Mouse (Mus musculus) neutrophil, adult 5-6 weeks (primary cell): ENCODE measurements at regions not wholly inside any gene's neighbourhood (a gene's known extent, or its start where the extent isn't known, plus 50 kb on each side); places are given as distances from the start of the nearest gene placed in this dataset.
A peak's percentile ranks its signal among the peaks of the same experiment; 100 is the strongest.

Experiments
- ATAC-seq: fragments of 151-379, 151-347 bp; 2 replicates; pipeline ENCODE4 v1.8.0; 2017; ENCODE audit warnings: mild to moderate bottlenecking, moderate TSS enrichment; ENCODE audit not compliant: insufficient number of reproducible peaks, poor library complexity, low FRiP score, severe bottlenecking; ENCODE audit errors: extremely low read depth

DNA sequence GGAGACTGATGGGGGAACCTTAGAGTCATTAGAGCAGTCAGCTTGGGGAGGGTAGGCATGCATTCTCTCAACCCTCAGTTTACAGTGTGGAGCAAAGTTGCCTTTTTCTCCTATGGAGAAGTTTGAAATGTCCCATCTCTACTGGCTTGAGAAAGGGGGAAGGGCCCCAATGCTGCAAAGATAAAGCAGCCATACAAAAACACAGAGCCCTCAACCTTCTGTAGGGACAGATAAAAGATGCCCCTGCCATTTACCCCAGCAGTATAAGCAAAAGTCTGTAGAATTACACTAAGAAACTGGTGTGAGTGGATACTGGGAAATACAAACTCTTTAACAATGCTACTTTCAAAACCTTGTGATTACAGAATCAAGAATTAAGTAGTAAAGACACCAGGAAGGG, 71.9 kb upstream of the Tmem215 start:
- no peak for ATAC-seq

DNA sequence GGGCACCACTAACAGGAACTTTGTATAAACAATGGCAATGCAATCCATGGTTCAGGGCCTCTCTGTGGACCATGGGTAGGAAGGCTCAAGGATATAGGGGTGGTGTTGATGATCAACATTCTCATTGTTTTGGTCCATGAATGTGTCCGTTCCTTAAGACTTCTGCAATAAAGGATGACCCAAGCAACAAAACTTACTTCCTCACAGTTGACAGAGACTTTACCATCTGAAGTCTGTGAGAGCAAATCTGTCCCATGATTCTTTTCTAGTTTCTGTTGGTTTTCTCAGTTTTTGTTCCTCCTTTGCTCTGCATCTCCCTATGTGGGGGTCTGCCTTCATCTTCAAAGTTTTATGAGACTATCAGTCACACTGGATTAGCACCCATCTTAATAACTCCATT, 81.8 kb upstream of the Tmem215 start:
- no peak for ATAC-seq

GRCm38 (mm10) chr4:40385284-40385683, 86.7 kb upstream of the Tmem215 start:
- ATAC-seq: no peak

GRCm38 (mm10) chr4:40384704-40385103, 87.3 kb upstream of the Tmem215 start:
- ATAC-seq: no peak

DNA sequence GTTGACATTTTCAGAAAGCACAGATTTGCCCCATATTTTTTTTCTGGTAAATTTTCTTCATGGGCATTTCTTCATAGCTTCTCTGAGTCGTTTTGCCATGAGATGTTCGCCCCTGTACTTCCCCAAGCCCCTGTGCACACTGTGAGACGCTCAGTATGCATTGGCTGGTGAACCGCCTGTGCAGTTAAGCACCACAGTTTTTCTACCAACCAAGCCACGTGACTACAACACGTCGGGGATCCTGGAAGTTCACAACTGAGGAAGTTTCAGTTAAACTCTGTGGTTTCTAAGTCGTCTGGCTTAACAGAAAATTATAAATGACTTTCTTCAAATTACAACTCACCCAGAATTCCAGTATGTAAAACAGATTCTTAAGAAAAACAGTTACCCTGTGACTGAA, 91.7 kb upstream of the Tmem215 start:
- no peak for ATAC-seq

DNA sequence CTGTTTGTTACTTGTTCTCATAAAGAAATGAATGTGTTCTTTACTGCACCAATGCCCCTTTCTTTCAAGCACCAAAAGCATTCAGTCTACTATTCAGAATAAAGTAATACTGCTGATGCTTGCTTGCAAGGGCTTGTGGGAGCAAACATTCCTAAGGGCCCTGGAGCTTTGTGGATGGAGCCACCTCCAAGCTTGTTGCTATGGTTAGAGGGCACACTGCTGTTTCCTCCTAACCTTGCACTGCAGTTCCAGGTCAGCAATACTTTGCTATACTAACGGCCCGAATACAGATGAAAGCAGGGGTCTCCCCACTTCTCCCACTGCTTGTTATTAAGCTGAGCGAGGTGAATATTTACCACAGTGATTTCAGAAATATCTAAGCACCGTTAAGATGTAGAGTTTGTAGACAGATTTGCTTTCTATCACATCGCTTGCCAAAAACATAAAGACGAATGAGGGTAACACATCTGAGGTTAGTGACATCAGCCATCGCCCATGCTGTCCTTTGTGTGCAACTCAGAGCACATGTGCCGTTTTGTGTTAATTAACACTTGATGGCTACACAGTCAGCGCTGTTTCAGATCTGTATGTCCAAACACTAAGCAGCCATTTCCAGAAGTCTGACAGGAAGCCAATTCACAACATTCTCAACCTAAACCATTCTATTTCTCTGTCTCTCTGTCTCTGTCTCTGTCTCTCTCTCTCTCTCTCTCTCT, 96.4 kb upstream of the Ndufb6 start:
- no peak for ATAC-seq

DNA sequence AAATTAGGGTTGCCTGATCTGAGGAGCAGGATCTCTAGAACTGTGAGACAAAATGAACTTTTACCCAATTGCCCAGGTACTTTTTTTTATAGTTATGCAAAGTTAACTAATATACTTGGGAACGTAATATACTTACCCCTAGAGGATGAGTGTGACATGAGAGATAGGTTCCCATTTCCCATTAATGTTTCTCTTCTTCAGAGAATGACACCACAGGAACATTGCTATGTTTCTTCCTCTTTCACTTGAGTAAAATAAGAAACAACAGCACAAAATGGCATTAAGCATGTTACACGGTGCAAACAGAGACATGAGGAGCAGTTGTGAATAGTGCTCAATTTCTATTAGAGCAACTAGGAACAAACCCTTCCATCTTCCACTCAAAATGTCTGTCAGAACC, 95.0 kb upstream of the Ndufb6 start:
- no peak for ATAC-seq

DNA sequence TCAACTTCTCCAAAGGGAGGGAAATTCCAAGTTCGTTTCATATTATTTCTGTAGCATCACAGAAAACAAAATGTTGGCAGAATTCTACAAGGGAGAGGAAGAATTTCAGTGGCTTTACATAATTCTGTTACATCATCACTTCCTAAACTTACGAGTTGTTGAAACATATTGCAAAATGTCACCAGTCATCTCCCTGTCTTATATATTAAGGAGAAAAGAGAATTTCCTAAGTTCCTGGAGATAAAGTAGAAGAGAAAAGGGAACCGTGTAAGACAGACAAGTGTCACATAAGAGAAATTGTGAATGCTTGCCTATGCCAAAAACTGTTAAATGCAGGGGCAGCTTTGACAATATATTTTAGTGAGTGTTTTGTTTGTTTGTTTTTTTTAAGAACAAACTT, 85.1 kb upstream of the Ndufb6 start:
- ATAC-seq: no peak

DNA sequence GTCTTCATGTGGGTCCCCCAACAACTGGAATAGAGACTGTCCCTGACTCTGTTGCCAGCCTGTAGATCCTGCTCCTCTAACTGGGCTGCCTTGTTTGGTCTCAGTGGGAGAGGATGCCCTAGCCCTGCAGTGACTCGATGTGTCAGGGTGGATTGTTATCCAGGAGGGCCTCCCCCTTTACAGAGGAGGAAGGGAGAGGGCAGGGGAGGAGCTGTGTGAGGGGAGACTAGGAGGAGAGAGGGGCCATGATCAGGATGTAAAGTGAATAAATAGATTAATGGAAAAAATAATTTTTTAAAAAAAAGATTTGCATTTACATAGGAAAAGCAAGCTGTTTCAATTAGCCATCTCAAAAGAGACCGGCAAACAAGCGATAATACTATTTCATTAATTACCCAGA, 80.1 kb upstream of the Ndufb6 start:
- no peak for ATAC-seq

GRCm38 (mm10) chr4:40357088-40357853, 78.0 kb upstream of the Ndufb6 start:
- ATAC-seq: no peak

DNA sequence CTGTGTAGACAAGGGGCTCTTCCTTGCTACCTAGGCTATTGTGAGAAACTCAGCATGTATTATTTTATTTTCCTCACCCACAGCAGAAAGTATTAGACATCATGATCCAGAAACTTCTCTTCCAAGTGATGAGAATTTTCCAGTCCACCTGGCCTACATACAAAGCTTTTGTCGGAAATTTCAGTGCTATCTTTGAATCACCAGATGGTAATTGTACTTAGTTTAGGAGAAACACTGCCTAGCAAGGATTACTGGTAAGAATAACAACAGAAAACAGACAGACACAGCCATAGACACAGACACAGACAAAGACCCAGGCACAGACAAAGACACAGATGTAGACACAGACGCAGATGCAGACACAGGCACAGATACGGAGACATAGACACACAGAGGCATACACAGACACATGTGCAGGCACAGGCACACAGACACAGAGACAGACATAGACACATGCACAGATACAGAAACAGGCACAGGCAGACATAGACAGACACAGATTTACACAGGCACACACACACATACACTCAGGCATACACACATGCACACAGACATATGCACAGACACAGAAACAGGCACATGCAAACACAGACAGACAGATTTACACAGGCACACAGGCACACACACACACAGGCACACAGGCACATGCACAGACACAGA, 76.7 kb upstream of the Ndufb6 start:
- no peak for ATAC-seq

- no peak for ATAC-seq
Observed at GRCm38 (mm10) chr4:40354456-40354855, 75.2 kb upstream of the Ndufb6 start.

- no peak for ATAC-seq
Observed at GRCm38 (mm10) chr4:40351648-40352047, 72.4 kb upstream of the Ndufb6 start.

GRCm38 (mm10) chr4:40351090-40351489, 71.9 kb upstream of the Ndufb6 start:
- no peak for ATAC-seq

DNA sequence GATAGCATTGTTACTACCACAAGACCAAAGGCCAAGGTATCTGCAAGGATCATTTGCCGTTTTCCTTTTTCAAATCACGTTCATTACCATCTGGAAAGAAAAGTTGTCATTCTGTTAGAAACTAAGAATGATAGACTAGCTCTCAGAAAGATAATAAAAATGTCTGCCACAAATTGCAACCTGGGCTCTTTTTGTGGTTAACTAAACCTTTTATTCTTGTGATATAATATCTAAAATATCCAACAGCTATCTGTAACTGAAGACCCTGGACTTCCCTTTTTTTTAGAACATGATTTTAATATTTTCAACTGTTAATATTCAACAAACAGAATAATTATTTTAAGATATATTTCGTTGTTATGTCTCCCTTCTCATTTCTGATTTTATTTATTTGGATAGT, 66.6 kb upstream of the Ndufb6 start:
- no peak for ATAC-seq

GRCm38 (mm10) chr4:40342181-40342580, 63.0 kb upstream of the Ndufb6 start:
- peak; percentile 63; the same call in 1 of the 2 replicates for ATAC-seq

GRCm38 (mm10) chr4:40334841-40335240, 55.6 kb upstream of the Ndufb6 start:
- peak; percentile 73 for ATAC-seq

GRCm38 (mm10) chr4:40329737-40330136, 50.5 kb upstream of the Ndufb6 start:
- ATAC-seq: no peak
